In the genomic region with DNA sequence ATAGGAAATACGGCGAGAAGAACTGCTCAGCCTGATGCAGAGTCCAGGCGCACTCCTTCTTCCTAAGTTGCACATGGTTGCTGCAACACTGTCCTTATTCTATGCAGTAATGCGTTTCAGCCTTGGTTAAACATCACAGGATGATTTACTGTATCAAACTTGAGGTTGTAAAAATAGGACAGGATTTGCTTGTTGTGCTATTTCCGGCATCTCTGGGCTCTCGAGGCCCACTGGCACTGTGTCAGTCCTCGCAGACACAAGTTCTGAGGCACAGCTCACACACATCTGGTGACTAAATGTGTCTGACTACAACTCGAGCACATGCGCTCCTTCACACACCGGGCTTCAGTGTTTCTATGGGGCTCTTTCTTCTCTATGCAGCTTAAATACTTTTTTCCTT, we compare ENCODE assay signal across 11 mouse cellular contexts.
DNase-seq lines count a peak whose midpoint lies in the region; ATAC-seq and TF ChIP-seq lines count a peak whose summit lies in the region.
"Had no signal": no experiment of that assay in that cellular context is flagged by ENCODE, and none has a peak within 500 bp of the region (broad histone marks: within the 10 kb centered on the region; RNA-seq: fewer than 3 reads in every experiment).

No protein-coding gene starts in this region.

- 69% methylated on average over 10 of the region's 10 CpGs for WGBS in kidney, embryonic 16.5 days
- 61% methylated on average over 10 of the region's 10 CpGs for whole genome bisulfite sequencing in kidney, postnatal 0 days
- 79% methylated on average over 10 of the region's 10 CpGs for WGBS in forebrain, embryonic 15.5 days

- TF ChIP-seq CTCF in kidney, postnatal 0 days (IDR thresholded peaks at IDR 0.05; ENCODE audit: low read depth), result no peak

- peak; percentile 66 for ATAC-seq in kidney, embryonic 16.5 days (ENCODE audit: low FRiP score, low TSS enrichment)
- ATAC-seq in kidney, postnatal 0 days (replicated peaks; ENCODE audit: low FRiP score, low read depth), result peak; percentile 66
- ATAC-seq in megakaryocyte progenitor cell, adult 5-6 weeks (replicated peaks; ENCODE audit: poor library complexity), result no peak
- no peak for ATAC-seq in inflammation-experienced regulatory T-cells, adult 6 months
- ATAC-seq in forebrain, embryonic 15.5 days (replicated peaks), result no peak

- no peak overlapping the region for H3K27ac ChIP-seq in kidney, embryonic 16.5 days (ENCODE audit: low read length)
- H3K27ac ChIP-seq in kidney, postnatal 0 days, result peak overlapping the region; percentile 3; the same call in 1 of the 2 replicates
- no peak overlapping the region for H3K27ac ChIP-seq in forebrain, embryonic 15.5 days (replicated peaks)
- H3K27ac ChIP-seq: liver, embryonic 13.5 days had no signal

- H3K9me3 ChIP-seq in kidney, embryonic 16.5 days (ENCODE audit: low read length), result no peaks in the 10 kb centered on the region
- H3K9me3 ChIP-seq in kidney, postnatal 0 days (replicated peaks; ENCODE audit: low read length), result no peaks in the 10 kb centered on the region
- no peaks in the 10 kb centered on the region for H3K9me3 ChIP-seq in forebrain, embryonic 15.5 days
- H3K9me3 ChIP-seq: liver, embryonic 13.5 days had no signal

- no peak for DNase-seq in kidney, adult 8-10 months
- DNase-seq in frontal cortex, postnatal 36 days (ENCODE audit: low spot score in 2 of 2), result peak; percentile 48 to 78
- DNase-seq in kidney, postnatal 0 days (ENCODE audit: low spot score), result peak; percentile 62
- peak; percentile 69 to 82 for DNase-seq in right cerebral cortex, postnatal 10 days (ENCODE audit: low spot score in 2 of 2)
- DNase-seq: adrenal gland, postnatal 36 days; cerebellum, adult 11 months; liver, embryonic 13.5 days had no signal

- H3K4me1 ChIP-seq in kidney, embryonic 16.5 days (ENCODE audit: insufficient read depth, low read length), result no peaks in the 10 kb centered on the region; the same call in 1 of the 2 replicates
- H3K4me1 ChIP-seq in kidney, postnatal 0 days (replicated peaks; ENCODE audit: insufficient read depth, low read length), result no peaks in the 10 kb centered on the region
- no peaks in the 10 kb centered on the region for H3K4me1 ChIP-seq in forebrain, embryonic 15.5 days
- H3K4me1 ChIP-seq: liver, embryonic 13.5 days had no signal

- no peaks in the 10 kb centered on the region for H3K27me3 ChIP-seq in kidney, embryonic 16.5 days (ENCODE audit: insufficient read depth, low read length)
- H3K27me3 ChIP-seq in kidney, postnatal 0 days (ENCODE audit: insufficient read depth, low read length), result no peaks in the 10 kb centered on the region
- no peaks in the 10 kb centered on the region for H3K27me3 ChIP-seq in forebrain, embryonic 15.5 days
- H3K27me3 ChIP-seq: liver, embryonic 13.5 days had no signal

- no peaks in the 10 kb centered on the region for H3K36me3 ChIP-seq in kidney, embryonic 16.5 days (ENCODE audit: insufficient read depth, low read length)
- no peaks in the 10 kb centered on the region for H3K36me3 ChIP-seq in kidney, postnatal 0 days (ENCODE audit: insufficient read depth, low read length)
- no peaks in the 10 kb centered on the region for H3K36me3 ChIP-seq in forebrain, embryonic 15.5 days
- H3K36me3 ChIP-seq: liver, embryonic 13.5 days had no signal

- no peak overlapping the region for H3K9ac ChIP-seq in kidney, embryonic 16.5 days (replicated peaks; ENCODE audit: low read length)
- no peak overlapping the region for H3K9ac ChIP-seq in kidney, postnatal 0 days (ENCODE audit: low read depth, low read length)
- no peak overlapping the region for H3K9ac ChIP-seq in forebrain, embryonic 15.5 days (replicated peaks)
- H3K9ac ChIP-seq: liver, embryonic 13.5 days had no signal

- H3K4me2 ChIP-seq in kidney, embryonic 16.5 days (replicated peaks; ENCODE audit: low read depth, low read length), result no peak overlapping the region
- H3K4me2 ChIP-seq in kidney, postnatal 0 days (ENCODE audit: low read length), result no peak overlapping the region
- no peak overlapping the region for H3K4me2 ChIP-seq in forebrain, embryonic 15.5 days (replicated peaks)
- H3K4me2 ChIP-seq: liver, embryonic 13.5 days had no signal

- no peak overlapping the region for H3K4me3 ChIP-seq in kidney, embryonic 16.5 days (ENCODE audit: low read length)
- no peak overlapping the region for H3K4me3 ChIP-seq in kidney, postnatal 0 days (replicated peaks; ENCODE audit: low read depth, low read length)
- no peak overlapping the region for H3K4me3 ChIP-seq in forebrain, embryonic 15.5 days
- H3K4me3 ChIP-seq: liver, embryonic 13.5 days had no signal

Comparison
In these comparisons a context has a peak if more than half of its experiments do, and no peak if none do; other contexts are left out.
1. DNase-seq: peak in frontal cortex, postnatal 36 days (2 of 2), kidney, postnatal 0 days (single experiment) and right cerebral cortex, postnatal 10 days (2 of 2); none in kidney, adult 8-10 months (0 of 2).
2. ATAC-seq: peak in kidney, embryonic 16.5 days (single experiment) and kidney, postnatal 0 days (single experiment); none in megakaryocyte progenitor cell, adult 5-6 weeks (single experiment), inflammation-experienced regulatory T-cells, adult 6 months (single experiment) and forebrain, embryonic 15.5 days (single experiment).